Mouse (Mus musculus) embryonic facial prominence, embryonic 13.5 days (tissue): ENCODE measurements around the gene Plekhm3. TPM values are rescaled to one million over a fixed set of nuclear protein-coding genes. Genes with fewer than 3 reads are reported as not detected.
"Not testable (repeated sequence)": the region's sequence is repeated elsewhere in the genome, so short reads cannot be mapped to it uniquely, and the experiment has no call there.

Experiments
- ATAC-seq: fragments of 200-750 bp; cut with Nextera tagmentation; 2 replicates; pipeline ENCODE4 v1.8.0; 2017; ENCODE audit warnings: low read depth; ENCODE audit not compliant: insufficient number of reproducible peaks, insufficient read depth, low FRiP score, low TSS enrichment
- H3K27ac ChIP-seq: fragments of 300-500 bp; sonication (generic); 2 replicates; pipeline ENCODE4 v1.5.1; 2015; ENCODE audit warnings: moderate library complexity, mild to moderate bottlenecking, inconsistent platforms
- H3K27me3 ChIP-seq: fragments of 300-500 bp; sonication (generic); 2 replicates; pipeline ENCODE4 v1.6.1; 2015; ENCODE audit warnings: mild to moderate bottlenecking, inconsistent platforms
- H3K36me3 ChIP-seq: fragments of 300-500 bp; sonication (generic); 2 replicates; pipeline ENCODE4 v1.6.1; 2015; ENCODE audit warnings: mild to moderate bottlenecking, inconsistent platforms
- H3K4me1 ChIP-seq: fragments of 300-500 bp; sonication (generic); 2 replicates; pipeline ENCODE4 v1.6.1; 2015; ENCODE audit warnings: inconsistent platforms
- H3K4me2 ChIP-seq: fragments of 300-500 bp; sonication (generic); 2 replicates; pipeline ENCODE4 v1.6.1; 2015; ENCODE audit warnings: moderate library complexity, mild to moderate bottlenecking, inconsistent platforms
- H3K4me3 ChIP-seq: fragments of 300-500 bp; sonication (generic); 2 replicates; pipeline ENCODE4 v1.5.1; 2015; ENCODE audit warnings: mild to moderate bottlenecking, inconsistent platforms
- H3K9ac ChIP-seq: fragments of 300-500 bp; sonication (generic); 2 replicates; pipeline ENCODE4 v1.6.1; 2015; ENCODE audit warnings: mild to moderate bottlenecking, inconsistent platforms
- H3K9me3 ChIP-seq: fragments of 300-500 bp; sonication (generic); 2 replicates; pipeline ENCODE4 v1.6.1; 2016; ENCODE audit warnings: inconsistent platforms
- WGBS: fragments of 180-500 bp; shearing (Covaris S2); methylation state at CpG from one replicate; pipeline ENCODE4 v1.1.7; 2015; ENCODE audit warnings: mixed read lengths; 5-methylcytosine and 5-hydroxymethylcytosine counted together
- polyA plus RNA-seq: library from polyadenylated mRNA; unstranded; fragments of >200 nt; fragmentation: Nextera tagmentation; extraction: Ambion mirVana; gene quantifications from 2 replicates; pipeline ENCODE4 v1.2.1, GENCODE M21; 2015

The Plekhm3 gene
- 8.6 and 8.7 TPM in 2 replicates for polyA plus RNA-seq

DNA sequence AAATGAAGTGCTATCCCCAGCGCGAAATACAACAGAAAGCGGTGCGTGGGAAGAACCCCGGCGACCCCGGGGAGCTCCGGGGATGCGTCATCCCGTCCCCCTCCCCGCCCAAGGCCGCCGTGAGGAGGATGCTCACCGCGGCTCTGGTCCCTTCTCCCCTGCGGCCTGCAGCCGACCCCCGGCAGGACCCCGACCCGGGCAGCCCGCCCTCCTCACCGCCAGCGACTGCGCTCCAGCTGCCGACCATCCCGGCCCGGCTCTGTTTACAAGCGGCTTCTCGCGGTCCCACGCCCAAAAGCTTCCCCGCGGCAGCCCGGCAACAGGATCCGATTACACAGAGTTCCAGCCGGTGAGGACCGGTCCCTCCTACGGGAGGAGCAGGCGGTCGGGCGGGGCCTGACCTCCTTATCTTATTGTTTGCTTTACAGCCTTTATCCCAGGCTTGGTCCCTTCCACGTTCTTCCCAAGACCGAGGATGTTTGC is at the start of gene Plekhm3:
Gene Plekhm3 (minus strand): TSS at position 346 of the 483 bp plus-strand sequence.
- under 1% methylated on average over 43 of the region's 43 CpGs for WGBS
- H3K27ac ChIP-seq, result peak within 1 kb of the TSS; percentile 55
- peaks cover 3% of the 10 kb centered on the region; the same call in 1 of the 2 replicates for H3K4me1 ChIP-seq
- peak; percentile 52; the same call in 1 of the 2 replicates for ATAC-seq
- peak within 1 kb of the TSS; percentile 71 for H3K4me2 ChIP-seq
- H3K9ac ChIP-seq, result peak within 1 kb of the TSS; percentile 92
- H3K9me3 ChIP-seq, result no peaks in the 10 kb centered on the region
- no peaks in the 10 kb centered on the region for H3K27me3 ChIP-seq
- peak within 1 kb of the TSS; percentile 82 for H3K4me3 ChIP-seq
- H3K36me3 ChIP-seq, result no peaks in the 10 kb centered on the region

DNA sequence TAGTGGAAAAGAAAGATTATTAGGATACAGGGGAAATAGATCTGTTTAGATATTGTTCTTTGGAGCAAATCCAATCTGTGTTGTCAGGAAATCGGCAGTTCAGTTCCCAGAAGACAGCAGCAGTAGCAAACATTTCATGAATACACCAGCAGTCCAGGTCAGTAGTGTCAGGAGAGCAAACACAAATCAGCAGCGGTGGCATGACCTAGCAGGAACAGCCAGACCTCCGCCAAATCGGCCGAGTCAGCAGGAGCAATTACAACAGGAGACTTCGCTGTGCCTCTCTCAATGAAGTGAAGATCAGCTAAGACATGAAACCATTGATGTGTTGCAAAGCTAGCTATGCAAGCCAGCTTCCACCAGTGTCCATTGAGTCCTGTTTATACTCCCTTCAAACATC is 49.0 kb upstream of the Plekhm3 start:
- Histone ChIP-seq H3K27me3 (no peaks in the 10 kb centered on the region), H3K4me1 (no peaks in the 10 kb centered on the region), H3K9ac (no peak overlapping the region), H3K27ac (no peak overlapping the region), H3K4me3 (no peak overlapping the region), H3K36me3 (no peaks in the 10 kb centered on the region), H3K9me3 (no peaks in the 10 kb centered on the region), H3K4me2 (no peak overlapping the region)
- 91% methylated on average over 6 of the region's 6 CpGs for WGBS
- no peak for ATAC-seq

DNA sequence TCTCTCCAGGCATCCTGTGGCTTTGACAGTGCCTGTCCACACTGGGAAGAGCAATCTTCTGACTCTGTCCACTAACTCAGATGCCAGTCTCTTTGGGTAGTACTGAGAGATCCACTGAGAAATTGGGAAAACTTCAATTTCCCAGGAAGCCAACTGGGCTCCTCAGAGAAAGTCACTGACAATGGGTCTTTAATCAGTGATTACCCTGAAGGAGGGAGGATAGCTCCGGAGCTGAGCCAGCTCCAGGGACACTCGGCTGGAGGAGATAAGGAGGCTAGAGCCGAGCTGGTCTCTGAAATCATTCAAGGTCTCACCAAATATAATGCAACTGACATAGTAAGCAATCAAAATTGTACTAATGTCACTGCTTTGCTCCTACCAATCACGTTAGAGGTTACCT is 47.9 kb upstream of the Plekhm3 start:
- Histone ChIP-seq H3K4me3 (no peak overlapping the region), H3K9ac (no peak overlapping the region), H3K36me3 (no peaks in the 10 kb centered on the region), H3K27me3 (no peaks in the 10 kb centered on the region), H3K4me1 (no peaks in the 10 kb centered on the region), H3K9me3 (no peaks in the 10 kb centered on the region), H3K4me2 (no peak overlapping the region), H3K27ac (no peak overlapping the region)
- no peak for ATAC-seq
- WGBS, result 79% methylated on average over 4 of the region's 4 CpGs

DNA sequence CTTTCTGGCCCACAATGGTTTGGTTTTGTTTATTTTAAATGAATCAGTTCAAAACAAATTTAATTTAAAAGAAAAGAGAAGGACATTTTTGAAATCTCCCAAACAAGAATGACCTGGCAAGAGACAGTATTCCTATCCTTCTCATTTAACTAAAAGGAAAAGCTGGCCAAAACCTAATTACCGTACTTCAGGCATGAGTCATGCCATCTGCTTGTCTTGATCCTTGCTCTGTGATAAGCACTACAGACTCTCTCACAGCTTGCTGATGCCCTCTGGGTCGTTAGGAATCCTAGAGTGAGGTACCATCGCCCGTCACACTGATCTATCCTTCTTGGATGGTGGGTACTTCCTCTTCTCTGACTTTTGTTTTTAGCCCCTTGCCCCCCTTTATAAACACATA is 36.6 kb upstream of the Plekhm3 start:
- H3K9me3 ChIP-seq, result no peaks in the 10 kb centered on the region
- H3K9ac ChIP-seq, result no peak overlapping the region
- H3K4me3 ChIP-seq, result no peak overlapping the region
- no peak overlapping the region for H3K4me2 ChIP-seq
- no peaks in the 10 kb centered on the region for H3K36me3 ChIP-seq
- H3K4me1 ChIP-seq, result no peaks in the 10 kb centered on the region
- WGBS, result 73% methylated on average over 4 of the region's 4 CpGs
- no peak overlapping the region for H3K27ac ChIP-seq
- no peak for ATAC-seq
- no peaks in the 10 kb centered on the region for H3K27me3 ChIP-seq

DNA sequence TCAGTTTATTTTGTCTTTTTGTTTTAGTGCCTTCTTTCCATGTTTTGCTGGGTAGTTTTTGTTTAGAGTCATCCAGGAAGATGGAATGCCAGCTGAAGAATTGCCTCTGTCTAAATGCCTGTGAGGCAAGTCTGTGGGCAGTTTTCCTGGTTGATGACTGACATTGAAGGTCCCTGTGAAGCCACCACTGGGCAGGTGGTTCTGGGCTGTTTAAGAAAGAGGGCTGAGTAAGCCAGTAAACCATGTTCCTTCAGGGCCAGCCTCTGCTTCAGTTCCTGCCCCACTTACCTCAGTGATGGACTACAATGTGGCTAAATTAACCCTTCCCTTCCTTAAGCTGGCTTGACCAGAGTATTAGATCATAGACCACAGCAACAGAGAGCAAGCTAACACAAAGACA is 31.6 kb upstream of the Plekhm3 start:
- ATAC-seq, result no peak
- Histone ChIP-seq H3K27ac (no peak overlapping the region), H3K9ac (no peak overlapping the region), H3K4me3 (no peak overlapping the region), H3K9me3 (no peaks in the 10 kb centered on the region), H3K27me3 (no peaks in the 10 kb centered on the region), H3K4me2 (no peak overlapping the region), H3K36me3 (no peaks in the 10 kb centered on the region), H3K4me1 (no peaks in the 10 kb centered on the region)

DNA sequence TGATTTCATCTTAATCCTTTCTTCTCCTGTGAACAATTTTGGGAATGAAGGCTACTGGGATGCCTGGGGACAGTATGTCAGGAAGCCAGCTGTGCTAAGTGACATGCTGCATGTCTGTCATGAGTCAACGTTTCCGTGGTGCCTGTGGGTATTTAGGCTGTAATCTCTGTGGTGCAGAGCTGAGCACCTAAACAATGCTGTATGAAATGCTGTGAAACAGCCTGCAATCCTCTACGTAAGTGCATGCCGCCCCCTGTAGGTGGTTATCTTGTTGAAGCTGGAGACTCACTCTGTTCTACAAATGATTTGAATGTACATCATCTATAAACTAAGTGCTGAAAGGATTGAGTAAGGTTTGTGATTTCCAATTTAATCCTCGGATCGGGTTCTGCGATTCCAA is 29.5 kb upstream of the Plekhm3 start:
- no peaks in the 10 kb centered on the region for H3K27me3 ChIP-seq
- no peak for ATAC-seq
- H3K36me3 ChIP-seq, result no peaks in the 10 kb centered on the region
- no peaks in the 10 kb centered on the region for H3K4me1 ChIP-seq
- no peaks in the 10 kb centered on the region for H3K9me3 ChIP-seq
- no peak overlapping the region for H3K9ac ChIP-seq
- no peak overlapping the region for H3K4me3 ChIP-seq
- WGBS, result 43% methylated on average over 7 of the region's 7 CpGs
- H3K4me2 ChIP-seq, result no peak overlapping the region
- H3K27ac ChIP-seq, result no peak overlapping the region

DNA sequence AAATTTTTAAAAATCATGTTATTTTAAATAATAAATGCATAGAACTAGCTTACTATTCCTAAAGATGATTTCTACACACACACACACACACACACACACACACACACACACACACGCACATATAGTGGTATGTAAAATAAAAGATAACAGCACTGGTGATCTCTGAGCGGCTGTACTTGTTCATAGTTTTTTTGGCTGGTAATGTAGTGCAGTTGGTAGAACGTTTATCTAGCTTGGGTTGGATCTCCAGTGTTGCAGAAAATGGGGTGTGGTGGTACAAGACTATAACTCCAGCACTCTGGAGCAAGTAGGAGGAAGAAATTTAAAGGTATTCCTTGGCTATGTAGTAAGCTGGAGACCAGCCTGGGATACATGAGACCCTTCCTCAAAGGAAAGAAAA is 26.6 kb upstream of the Plekhm3 start:
- 83% methylated on average over 3 of the region's 3 CpGs for WGBS

DNA sequence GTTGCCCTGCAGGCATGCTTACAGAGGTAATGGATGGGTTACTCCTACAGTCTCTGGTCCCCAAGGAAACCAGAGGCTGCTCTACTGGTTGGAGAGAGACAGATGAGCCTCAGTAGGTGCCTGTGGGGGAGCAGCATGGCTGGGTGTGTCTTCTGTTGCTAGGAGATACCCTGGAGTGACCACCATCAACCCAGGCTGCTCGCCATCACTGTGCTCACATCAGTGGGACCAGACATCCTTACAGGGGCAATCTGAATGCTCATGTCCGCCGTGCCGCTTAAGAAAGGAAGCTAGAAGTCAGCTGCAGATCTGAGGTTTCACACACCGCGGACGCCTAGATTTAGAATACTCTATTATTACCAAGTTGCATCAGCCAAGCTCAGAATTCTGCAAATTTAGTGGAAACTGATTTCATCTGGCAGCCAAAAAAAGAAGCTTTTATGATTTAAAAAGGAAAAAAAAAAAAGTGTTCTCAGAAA is 21.7 kb upstream of the Plekhm3 start:
- ATAC-seq, result no peak
- Histone ChIP-seq H3K9ac (no peak overlapping the region), H3K27me3 (no peaks in the 10 kb centered on the region), H3K36me3 (no peaks in the 10 kb centered on the region), H3K27ac (no peak overlapping the region), H3K4me1 (peaks cover 4% of the 10 kb centered on the region; the same call in 1 of the 2 replicates), H3K4me2 (no peak overlapping the region), H3K9me3 (no peaks in the 10 kb centered on the region), H3K4me3 (no peak overlapping the region)
- whole genome bisulfite sequencing, result 64% methylated on average over 7 of the region's 7 CpGs

More for the DNA sequence above, 26.6 kb upstream of the Plekhm3 start:
- Histone ChIP-seq H3K36me3 (no peaks in the 10 kb centered on the region), H3K4me1 (peaks cover 2% of the 10 kb centered on the region; the same call in 1 of the 2 replicates), H3K27me3 (no peaks in the 10 kb centered on the region), H3K9ac (no peak overlapping the region), H3K27ac (no peak overlapping the region), H3K4me2 (no peak overlapping the region), H3K9me3 (no peaks in the 10 kb centered on the region), H3K4me3 (no peak overlapping the region)
- ATAC-seq, result no peak

DNA sequence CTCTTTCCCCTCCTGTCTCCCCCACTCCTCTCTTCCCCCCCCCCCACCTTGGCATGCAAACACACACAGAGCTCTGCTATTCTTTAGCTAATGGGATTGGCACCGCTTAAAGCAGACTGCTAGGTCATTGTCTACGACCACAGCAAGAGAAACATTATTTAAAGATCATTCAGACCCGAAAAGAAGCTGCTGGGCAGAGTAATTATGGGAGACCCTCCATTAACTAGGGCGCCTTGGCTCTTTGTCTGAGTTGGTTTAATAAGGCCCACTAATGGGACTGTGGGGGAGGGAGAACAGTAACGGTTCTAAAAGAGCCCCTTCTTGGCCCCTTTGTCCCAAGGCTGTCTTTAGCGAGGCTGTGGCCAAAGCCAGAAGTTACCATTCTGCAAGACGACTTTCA is 18.7 kb upstream of the Plekhm3 start:
- no peak overlapping the region for H3K27ac ChIP-seq

DNA sequence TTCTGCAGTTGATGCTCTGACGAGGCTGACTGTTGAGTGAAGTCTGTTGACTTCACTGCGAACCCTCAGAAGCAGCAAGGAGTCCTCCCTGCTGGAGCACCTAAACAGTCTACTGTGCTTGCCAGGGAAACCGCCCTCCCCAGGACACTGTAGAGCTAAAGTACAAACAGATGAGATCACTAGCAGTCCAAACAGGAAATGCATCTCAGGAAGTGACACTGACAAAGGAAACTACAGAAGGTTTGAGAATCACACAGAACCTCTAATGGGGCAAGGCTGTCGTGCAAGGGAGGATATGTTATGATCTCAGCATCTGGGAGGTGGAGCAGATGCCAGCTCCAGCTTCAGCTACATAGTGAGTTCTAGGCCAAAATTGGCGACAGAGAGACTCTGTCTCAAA is 14.1 kb upstream of the Plekhm3 start:
- WGBS, result 64% methylated on average over 5 of the region's 5 CpGs
- Histone ChIP-seq H3K9me3 (no peaks in the 10 kb centered on the region), H3K4me3 (no peak overlapping the region), H3K27me3 (no peaks in the 10 kb centered on the region), H3K9ac (no peak overlapping the region), H3K36me3 (no peaks in the 10 kb centered on the region), H3K27ac (no peak overlapping the region), H3K4me2 (no peak overlapping the region), H3K4me1 (no peaks in the 10 kb centered on the region)
- ATAC-seq, result no peak

More for the DNA sequence above, 18.7 kb upstream of the Plekhm3 start:
- H3K4me2 ChIP-seq, result no peak overlapping the region
- no peaks in the 10 kb centered on the region for H3K27me3 ChIP-seq
- ATAC-seq, result no peak
- no peak overlapping the region for H3K4me3 ChIP-seq
- no peaks in the 10 kb centered on the region for H3K36me3 ChIP-seq
- H3K9ac ChIP-seq, result no peak overlapping the region
- peaks cover 4% of the 10 kb centered on the region; the same call in 1 of the 2 replicates for H3K4me1 ChIP-seq
- 19% methylated on average over 7 of the region's 7 CpGs for WGBS
- no peaks in the 10 kb centered on the region for H3K9me3 ChIP-seq

DNA sequence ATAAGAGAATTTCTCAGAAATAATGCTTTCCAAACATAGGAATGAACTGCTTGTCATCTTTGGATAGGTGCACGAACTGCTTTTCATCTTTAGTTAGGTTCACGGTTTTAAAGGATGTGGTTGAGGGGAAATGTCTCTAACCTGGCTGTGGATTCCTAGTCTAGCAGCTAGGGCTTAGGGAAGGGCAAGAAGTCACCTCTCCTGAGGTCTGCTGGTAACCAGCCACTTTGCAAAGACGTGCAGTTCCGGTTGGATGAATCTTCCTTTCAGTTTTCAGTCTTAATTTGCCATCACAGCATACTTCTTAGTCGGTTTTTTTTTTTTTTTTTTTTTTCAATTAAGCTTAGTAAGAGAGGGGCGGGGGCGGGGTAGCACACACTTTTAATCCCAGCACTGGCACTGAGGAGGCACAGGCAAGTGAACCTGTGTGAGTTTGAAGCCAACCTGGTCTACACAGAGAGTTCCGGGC is 431 bp upstream of the Plekhm3 start:
- Histone ChIP-seq H3K9ac (peak overlapping the region; percentile 92), H3K9me3 (no peaks in the 10 kb centered on the region), H3K4me1 (peaks cover 3% of the 10 kb centered on the region; the same call in 1 of the 2 replicates), H3K4me3 (peak overlapping the region; percentile 82), H3K36me3 (no peaks in the 10 kb centered on the region), H3K27me3 (no peaks in the 10 kb centered on the region), H3K4me2 (peak overlapping the region; percentile 71), H3K27ac (peak overlapping the region; percentile 55; the same call in 1 of the 2 replicates)
- ATAC-seq, result no peak
- 54% methylated on average over 8 of the region's 8 CpGs for WGBS

DNA sequence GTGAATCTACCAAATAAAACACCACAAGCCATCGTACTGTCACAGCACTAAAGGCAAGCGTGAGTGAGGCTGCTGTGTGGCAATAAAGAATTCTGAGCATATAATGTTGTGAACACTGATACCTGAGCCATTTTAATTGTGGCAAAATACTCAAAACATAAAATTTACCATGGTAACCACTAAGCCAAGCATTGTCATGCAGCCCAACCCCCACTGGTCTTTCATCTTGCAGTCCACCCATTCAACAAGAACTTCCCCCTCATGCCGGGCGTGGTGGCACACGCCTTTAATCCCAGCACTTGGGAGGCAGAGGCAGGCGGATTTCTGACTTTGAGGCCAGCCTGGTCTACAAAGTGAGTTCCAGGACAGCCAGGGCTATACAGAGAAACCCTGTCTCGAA is 1.8 kb downstream of the Plekhm3 start:
- H3K9me3 ChIP-seq, H3K27ac ChIP-seq, H3K36me3 ChIP-seq, H3K9ac ChIP-seq, H3K4me2 ChIP-seq, H3K4me3 ChIP-seq, H3K4me1 ChIP-seq, H3K27me3 ChIP-seq, ATAC-seq: not testable (repeated sequence)
- 92% methylated on average over 7 of the region's 7 CpGs for WGBS
